Mouse (Mus musculus): ENCODE results near the gene Tifab.

Tifab gene

DNA sequence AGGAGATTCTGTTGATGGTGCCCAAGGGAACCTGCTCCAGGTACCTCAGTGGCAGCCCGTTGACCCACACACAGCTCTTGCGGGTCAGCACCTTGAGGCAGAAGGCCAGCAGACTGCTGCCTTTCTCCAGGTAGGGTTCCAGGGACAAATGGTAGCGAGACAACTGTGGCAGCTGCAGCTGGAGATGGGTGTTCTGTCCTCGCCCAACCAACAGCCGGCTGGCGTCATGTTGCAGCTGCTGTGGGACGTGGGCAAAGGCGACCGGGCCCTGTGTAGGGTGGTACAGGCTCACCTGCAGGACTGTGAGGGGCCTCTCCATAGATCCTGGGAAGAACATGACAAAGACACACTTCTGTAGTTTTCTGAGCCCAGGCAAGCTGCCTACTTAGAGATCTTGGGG is 2.4 kb downstream of the Tifab start:
- ATAC-seq (ENCODE audit: low TSS enrichment) = no peak

DNA sequence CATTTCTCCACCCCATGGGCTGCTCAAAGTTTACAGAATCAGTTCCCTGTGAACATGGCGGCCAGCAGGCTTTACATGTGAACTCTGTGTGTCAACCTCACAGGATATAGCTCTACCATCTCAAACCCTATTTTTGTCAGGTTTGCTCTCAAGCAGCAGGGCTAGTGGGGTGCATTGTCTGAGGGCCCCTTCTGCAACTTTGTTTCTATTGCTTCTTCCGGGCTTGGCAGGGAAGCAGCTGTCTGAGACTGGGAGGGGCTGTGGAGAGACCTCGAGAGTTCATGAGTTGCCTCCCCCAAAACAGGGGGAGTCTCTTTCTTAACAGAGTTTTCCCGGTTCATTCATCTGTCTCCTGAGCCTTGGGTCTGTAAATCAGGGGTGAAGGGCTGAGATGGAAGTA is 2.8 kb downstream of the Tifab start:
- no peak for ATAC-seq (ENCODE audit: low TSS enrichment)

DNA sequence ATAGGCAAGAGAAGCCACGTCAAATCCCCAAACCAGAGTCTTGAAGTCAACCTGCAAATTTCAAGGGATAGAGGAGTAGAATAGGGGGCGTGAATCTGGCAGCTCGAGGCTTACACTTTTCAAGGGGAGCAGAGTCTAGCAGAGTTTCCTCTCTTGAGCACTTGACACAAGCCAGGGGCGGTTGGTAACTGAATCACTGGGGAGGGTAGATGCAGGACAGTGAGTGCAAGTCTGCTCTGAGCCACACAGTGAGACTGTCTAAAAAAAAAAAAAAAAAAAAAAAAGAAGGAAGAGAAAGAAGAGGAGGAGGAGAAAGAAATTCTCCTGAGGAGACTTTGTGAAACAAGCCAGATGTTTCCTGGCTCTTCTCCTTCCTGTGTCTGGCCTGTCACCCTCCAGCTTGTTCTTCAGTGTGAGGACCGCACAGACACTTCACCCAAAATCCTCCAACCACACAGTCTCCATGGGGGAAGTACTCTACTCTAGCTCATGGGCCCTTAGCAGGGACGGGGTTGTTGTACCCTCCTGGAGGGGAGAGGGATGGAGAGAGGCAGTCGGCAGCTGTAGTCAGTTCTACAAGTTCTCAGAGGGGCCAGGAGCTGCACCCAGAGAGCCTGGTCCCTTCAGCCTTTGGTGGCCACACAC is 5.7 kb downstream of the Tifab start:
- no peak; the same call in 1 of the 2 replicates for ATAC-seq (ENCODE audit: low TSS enrichment)

DNA sequence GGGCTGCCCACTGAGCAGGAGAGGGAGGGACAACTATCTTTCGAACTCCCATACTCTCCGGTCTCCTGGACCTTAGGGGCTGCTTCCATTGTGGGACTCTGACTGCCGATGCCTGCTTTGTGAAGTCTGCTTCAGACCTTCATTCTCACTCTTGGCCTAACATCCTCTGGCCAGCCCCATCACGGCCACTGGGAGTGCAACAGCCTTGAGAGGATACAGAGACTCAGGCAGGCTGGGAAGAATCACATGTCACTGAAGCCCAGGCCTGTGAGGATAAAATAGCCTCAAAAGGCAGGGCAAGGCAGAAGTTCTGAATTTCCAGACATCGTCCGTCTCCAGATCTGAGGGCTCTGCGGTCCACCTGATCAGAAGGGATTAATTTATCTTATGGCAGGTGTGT is 6.6 kb downstream of the Tifab start:
- ATAC-seq (ENCODE audit: low TSS enrichment) = no peak

DNA sequence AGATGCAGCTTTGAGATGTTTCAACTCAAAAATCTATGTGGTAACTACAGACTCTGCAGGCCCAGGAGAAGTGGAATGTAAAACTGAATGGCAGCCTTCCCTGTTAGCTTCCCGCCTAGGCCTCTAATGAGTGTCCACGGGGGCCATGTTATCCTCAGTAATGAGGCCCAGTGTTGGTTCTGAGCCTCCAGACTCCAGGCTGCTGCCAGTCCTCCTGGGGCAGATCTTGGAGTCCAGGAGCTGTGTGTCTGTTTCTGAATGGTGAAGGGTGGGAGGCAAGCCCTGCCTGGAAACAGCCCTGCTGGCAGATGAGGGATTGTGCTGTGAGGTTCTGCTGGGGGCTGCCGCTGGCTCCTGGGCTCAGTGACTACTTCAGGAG is 10.3 kb downstream of the Tifab start:
- no peak for ATAC-seq (ENCODE audit: low TSS enrichment)

DNA sequence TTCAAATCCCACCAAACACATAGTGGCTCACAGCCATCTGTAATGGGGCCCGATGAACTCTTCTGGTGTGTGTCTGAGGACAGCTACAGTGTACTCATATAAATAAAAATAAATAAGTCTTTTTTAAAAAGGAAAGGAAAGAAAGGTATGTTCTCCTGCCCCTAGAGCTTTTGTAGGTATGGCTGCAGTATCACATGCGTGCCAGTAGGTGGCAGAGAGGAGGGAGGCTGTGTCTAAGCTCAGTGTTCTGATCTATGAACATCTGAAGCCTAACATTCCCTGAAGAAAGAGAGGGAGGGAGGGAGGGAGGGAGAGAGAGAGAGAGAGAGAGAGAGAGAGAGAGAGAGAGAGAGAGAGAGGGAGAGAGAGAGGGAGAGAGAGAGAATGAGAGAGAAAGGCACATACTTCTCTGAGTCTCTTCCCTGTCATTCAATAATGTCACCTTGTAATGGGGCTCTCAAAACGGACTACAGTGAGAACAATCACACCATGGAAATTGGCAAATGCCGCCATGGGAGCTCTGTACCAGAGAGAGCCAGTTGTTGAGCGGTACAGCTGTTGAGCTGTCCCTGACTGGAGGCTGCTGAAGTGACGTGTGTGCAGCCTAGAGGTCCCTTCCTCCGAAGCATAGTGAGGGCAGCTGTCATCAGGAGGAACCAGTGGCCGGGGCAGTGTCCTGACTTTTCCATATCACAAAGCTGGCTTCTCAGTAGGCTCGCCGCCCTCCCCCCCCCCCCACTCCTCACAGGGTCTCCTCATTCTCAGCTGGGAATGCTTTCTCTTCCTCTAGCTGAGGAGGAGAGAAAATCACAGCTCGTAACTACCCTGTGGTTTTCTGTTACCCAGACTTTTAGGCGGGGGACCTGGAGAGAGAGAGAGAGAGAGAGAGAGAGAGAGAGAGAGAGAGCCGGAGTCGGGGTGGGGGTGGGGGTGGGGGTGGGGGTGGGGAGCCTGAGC is 11.0 kb downstream of the Tifab start:
- peak; percentile 59 for ATAC-seq (ENCODE audit: low TSS enrichment)

DNA sequence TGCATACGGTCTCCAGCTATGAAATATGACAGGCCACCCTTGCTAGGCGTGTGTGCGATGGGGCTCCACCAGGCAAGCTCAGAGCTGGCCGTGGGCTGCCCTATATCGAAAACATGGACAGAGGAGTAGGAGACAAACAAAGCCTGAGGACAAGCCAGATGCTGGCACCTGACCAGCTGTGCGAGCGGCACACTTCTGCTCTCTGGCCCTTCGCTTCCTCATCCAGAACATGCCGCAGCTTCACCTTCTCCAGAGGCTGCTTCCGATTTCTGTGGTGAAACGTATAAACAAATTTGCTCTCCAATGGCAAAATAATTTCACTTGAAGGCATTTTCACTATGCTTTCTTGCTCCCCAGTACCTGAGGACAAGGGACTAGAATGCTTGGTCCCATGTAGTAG is 13.1 kb downstream of the Tifab start:
- no peak for ATAC-seq (ENCODE audit: low TSS enrichment)

DNA sequence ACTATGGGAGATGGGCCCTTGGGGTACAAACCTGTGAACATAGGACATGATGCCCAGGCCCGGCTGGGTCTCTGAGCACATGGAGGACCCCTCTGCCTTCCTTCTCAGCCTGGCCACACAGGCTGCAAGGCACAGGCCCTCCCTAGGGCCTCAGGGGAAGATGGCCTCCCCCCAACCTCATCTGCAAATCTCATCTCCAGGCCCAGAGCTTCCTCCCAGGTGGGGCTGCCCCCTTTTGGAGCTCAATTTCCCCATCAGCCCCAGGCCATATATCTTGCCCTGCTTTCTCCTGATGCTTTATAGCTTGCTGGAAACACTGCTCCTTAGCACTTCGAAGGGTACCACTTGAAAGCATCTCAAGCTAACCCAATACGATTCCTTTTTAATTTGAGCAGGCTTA is 14.3 kb downstream of the Tifab start:
- no peak for ATAC-seq (ENCODE audit: low TSS enrichment)

DNA sequence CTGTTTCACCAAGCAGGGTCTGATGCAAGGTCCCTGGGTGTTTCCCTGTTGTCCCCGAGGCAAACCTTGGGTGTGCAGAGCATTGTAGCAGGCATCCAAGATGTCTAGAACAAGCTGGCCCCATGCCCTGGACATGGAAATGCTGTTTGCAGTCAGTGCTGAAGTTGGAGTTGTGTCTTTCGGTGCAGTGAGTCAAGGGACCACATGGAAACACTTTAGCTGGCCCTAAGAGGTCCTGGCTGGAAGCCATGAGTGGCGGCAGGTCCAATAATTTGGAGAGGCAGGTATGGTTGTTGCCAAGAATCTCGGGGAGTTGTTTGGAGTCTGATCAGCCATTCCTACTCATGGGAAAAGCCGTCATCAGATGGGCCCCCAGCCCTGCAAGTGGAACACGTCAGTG is 14.9 kb downstream of the Tifab start:
- no peak for ATAC-seq (ENCODE audit: low TSS enrichment)

DNA sequence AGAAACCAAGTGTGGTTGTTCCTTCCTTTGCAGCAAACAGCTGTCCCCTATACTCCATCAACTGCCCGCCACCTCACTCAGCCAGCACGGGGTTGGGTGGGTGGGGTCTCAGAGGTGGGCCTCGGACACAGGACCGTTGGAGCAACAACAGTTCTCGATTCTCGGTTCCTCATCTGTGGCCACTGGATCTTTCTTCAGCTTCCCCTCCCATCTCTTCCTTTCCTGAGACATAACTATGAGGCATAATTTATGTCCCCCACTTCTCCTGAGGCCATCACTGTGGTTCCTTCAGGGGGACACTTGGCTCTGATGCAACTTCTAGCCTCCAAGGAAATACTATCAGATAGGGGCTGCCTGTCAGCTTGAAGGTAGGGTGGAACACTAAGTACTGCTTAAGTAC is 15.8 kb downstream of the Tifab start:
- ATAC-seq (ENCODE audit: low TSS enrichment) = no peak

DNA sequence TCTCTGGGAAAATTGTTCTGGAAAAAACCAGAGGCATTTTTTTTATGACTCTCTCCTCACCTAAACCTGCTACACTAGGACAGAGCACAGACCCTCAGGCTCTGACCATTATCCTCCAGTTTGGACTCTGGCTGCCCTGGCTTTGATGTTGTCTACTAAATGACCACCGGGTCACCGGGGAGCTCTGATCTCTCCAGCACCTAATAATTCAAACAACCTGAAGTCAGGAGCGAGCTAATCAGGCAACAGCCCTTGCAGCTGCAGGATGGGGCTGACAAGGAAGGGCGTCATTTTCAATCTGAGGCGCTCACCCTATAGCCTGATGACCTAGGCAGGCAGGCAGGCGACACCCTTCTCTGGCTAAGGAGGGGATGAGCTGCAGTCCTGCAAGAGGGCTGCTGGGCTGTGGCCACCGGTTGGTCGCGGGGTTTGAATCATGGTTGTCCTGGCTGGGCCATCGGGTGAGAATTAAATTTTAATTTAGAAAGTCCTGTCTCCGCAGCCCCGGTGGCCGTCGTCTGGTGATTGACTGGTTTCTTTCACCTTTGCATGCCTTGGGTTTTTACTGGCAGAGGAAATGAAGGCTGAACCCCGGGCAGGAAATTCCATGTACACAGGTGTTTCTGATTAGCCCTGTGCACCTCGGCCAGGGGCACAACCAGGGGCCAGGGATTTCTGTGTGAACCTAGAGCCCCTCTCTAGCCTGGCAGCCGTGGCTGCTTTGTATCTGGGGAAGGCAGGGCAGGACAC is 18.9 kb downstream of the Tifab start:
- no peak for ATAC-seq (ENCODE audit: low TSS enrichment)

DNA sequence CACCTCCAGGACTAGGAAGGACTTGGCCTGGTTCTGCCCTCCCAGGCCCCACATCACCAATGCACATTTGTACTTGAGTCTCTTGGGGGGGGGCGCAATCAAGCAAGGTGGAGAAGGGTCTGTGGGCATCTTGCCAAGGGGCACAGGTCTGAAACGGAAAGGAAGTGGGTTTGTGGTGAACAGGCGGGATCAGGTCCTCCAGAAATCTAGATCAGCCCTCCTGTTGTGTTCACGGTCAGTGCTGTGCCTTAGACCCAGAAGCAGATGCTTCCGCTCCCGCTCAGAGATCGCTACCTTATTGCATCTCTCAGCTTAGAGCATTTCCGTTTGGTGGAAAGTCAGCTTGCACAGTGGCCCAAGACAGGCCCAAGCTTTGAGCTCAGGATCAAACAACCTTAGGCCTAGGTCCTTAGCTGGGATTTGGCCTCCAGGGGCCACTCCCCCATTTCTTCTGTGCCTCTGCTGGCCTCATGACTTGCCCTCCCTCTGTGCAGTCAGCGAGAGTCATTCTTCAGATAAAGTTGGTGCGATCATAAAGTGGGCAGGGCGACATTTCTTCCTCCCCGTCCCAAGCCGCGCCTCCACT is 19.6 kb downstream of the Tifab start:
- no peak for ATAC-seq (ENCODE audit: low TSS enrichment)

DNA sequence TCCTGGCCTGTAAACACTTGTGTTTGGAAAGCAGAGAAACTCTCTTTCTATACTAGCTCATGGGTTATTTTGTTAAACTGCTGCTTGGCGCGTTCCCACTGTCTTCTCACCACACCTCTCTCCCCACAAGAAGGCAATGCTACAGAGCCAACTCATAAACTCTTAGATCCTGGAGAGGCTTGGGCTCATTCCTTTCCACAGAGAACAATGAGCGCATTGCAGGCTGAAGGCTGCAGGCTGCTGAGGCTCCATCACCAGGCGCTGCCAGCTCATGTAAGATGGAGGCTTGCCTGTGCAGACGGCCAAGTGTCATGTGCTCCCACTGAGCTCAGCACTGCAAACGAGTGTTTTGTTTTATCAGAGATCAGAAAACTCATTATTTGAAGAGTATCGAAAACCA is 23.0 kb downstream of the Tifab start:
- ATAC-seq (ENCODE audit: low TSS enrichment) = no peak

DNA sequence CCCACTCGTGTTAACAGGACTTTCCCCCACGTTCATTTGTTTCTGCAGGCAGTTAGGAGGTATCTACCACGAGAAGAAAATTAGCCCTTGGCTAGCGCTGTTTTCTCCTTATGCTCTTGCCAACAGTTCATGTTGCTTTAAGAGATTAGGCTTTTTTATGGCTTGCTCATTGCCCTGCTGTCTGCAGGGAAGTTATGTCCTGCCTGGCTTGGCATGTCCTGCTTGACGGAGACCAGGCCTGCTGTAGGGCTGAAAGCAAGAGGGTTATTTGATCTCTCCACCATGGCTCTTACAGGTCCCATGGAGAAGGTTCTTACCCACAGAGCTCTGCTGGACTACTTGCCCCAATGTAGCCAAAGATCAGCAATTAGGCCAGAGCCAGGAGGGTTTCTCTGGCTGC is 23.6 kb downstream of the Tifab start:
- ATAC-seq (ENCODE audit: low TSS enrichment) = no peak

DNA sequence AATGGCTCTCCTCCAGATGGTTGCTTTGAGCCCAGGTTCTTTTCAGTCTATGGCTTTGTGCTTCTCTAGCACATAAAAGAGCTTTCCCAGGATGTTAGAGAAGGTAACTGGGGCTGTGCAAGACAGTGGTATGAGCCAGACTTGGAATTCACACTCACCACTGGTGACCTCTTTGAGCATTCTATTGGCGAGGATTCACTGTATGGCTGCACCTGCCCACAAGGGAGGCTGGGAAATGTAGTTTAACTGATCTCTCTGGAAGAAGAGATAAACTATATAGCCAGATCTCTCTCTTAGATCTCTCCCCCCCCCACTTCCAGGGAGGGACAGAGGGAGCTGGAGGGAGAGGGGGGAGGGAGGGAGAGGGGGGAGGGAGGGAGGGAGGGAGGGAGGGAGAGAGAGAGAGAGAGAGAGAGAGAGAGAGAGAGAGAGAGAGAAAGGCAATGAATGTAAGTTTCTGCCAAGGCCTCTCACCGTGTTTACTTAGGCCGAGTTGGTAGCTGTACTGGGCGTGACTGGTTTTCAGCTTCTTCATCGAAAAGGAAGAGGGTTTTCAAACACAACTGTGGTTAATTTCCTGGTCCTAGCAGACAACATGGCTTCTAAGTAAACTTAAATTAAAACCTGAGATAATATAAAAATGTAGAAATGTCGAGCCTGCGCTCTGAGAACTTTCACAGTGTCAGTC is 25.8 kb downstream of the Tifab start:
- ATAC-seq (ENCODE audit: low TSS enrichment) = no peak

DNA sequence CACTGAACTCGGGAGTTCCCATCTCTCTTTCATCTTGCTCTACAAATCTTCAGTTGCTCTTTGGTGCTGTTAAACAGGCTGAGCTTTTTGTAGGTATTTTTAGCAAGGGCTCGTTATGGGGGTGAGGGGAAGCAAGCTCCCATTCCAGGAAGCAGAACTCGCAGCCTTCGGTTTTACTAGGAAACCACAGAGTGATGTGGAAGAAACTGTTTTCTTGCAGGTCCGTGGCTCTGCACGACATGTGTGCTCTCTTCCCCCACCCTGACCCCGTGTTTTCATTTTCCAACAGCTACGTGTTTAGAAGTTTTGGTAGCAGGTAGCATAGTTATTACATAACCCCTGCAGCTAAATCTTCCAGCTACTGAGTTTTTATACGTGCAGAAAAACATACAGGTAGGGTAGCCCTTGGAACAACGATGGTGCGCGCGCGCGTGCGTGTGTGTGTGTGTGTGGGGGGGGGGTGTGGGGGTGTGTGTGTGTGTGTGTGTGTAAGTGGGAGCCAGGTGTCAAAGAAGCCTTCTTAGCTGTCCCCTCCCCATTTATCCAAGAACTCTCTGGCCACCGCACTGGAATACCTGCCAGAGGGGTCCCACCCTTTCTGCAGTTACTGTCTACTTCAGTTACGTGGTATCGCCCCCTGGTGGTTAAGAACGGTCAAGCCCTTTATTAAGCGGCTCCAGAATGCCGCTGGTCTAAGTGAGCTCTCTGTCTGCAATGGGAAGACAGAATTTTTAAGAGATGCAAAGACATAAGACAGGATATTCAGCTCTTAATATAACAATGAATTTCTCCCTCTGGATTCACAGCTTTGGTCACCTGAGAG is 27.1 kb downstream of the Tifab start:
- peak; percentile 84 for ATAC-seq (ENCODE audit: low TSS enrichment)

DNA sequence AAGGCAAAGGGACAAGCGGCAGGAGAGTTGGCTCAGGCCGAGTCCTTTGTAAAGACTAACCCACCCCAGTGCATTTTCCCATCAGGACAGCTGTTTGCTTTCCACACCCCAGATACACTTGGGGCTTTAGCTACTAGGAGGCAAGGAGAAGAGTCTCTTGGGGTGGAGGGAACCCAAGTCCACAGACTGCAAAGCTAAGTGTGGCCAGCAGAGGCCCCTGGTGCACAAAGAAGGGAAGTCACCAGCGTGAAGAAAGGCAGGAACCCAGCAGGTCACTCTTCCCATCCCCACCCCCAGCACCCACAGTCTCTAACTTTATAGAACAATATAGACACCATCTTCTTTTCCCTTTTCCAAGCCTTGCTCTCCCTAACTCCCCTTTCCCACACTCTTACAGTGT is 33.2 kb downstream of the Tifab start:
- peak; percentile 55; the same call in 1 of the 2 replicates for ATAC-seq (ENCODE audit: low TSS enrichment)

DNA sequence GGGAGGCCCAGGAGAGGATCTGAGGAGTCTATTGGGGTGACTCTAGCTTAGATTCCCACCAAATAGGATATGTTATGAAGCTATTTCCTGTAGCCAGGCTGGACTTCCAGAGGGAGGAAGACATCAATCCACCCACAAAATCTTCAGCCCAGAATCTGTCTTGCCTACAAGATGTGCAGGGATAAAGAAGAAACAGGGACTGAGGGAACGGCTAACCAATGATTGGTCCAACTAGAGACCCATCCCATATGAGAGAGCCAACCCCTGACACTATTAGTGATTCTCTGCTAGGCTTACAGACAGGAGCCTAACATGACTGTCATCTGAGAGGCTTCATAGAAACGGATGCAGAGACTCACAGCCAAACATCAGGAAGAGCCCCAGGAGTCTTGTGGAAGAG is 34.7 kb downstream of the Tifab start:
- no peak for ATAC-seq (ENCODE audit: low TSS enrichment)

DNA sequence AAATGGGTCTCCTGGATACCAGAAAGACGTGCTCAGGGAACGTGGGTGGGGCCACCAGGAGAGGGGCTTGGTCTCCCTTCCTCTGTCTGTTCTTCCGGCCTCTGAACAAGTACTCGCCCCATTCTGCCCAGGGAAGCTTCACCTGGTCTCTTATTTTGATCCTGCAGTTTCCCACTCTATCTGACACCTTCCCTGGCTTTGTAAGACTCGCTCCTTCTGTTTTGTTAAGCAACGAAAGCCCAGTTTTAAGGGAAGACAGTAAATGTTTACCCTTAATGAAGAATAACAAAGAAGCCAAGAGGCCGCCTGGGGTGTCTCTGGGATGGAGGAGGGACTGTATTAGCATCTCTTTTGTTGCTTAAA is 35.6 kb downstream of the Tifab start:
- ATAC-seq (ENCODE audit: low TSS enrichment) = no peak

DNA sequence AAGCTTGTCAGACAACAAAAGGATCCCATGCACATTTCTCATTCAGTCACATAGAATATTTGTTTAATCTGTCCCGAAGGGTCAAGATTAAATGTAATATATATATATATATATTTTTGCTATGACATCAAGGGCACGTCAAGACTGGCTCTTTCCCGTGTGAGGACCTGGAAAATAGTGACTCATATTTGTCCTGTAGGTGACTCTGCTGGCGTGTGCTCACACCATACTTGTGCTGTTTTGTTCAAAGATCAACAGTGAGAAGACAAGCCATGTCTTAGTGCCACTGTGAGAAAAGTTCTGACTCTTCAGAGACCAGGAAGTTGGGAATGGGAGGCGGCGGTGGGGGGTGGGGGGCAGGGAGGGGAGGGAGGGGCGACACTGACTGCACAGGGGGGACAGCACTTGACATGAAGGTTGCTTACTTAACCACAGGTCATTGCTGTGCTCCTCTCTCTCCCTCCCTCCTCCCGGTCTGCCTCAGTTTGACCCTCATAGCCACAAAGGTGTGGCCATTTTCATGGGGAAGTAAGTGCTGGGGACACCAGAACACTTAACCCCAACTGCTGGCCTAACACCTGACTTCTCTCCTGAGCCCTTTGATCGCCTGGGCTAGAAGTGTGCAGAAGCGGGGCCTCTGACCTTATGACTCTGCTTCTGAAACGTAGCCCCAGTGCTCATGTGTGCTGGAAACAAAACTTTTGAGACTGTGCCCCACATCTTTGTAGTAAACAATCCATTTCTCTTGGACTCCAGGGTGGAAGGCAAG is 36.1 kb downstream of the Tifab start:
- ATAC-seq (ENCODE audit: low TSS enrichment) = no peak
